Comparison of ENCODE assay signal across 8 mouse cellular contexts in the genomic region with DNA sequence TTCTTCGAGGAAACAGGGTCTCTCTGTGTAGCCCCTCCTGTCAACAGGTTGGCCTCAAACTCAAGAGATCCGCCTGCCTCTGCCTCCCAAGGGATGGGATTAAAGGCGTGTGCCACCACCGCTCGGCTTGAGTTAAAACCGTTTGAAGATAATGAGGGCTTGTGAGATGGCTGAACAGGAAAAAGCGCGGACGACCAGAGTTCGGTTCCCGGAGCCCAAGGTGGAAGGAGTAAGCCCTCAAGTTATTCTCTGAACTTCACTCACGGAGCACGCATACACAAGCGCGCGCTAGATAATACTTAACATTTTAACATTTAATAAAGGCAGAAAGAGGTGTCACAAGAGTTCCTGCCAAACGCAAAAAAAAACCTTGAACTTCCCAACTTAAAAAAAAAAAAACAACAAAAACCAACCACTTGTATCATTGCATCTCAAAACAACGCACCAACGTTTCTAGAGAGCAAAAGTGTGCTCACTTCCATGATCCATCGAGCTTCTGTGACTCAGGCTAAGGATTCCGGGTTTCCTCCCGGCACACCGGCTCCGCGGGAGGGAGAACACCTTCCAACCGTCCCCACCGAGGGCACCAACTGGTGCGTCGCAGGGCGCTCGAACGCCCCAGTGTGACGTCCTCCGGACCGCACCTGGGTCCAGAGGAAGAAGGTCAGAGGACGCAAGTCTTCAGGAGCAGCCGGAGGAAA. TPM values are rescaled to one million over a fixed set of nuclear protein-coding genes. Genes with fewer than 3 reads are reported as not detected.
DNase-seq lines count a peak whose midpoint lies in the region.

A gene (plus strand): TSS at position 653 of the 701 bp plus-strand sequence.

- H3K36me3 ChIP-seq in midbrain, embryonic 10.5 days, result peaks cover 22% of the 10 kb centered on the region

- H3K27me3 ChIP-seq in midbrain, embryonic 10.5 days (ENCODE audit: low read depth, poor library complexity, severe bottlenecking), result no peaks in the 10 kb centered on the region

- no peaks in the 10 kb centered on the region for H3K9me3 ChIP-seq in midbrain, embryonic 10.5 days (replicated peaks)

- peak within 1 kb of the TSS; percentile 88 for H3K27ac ChIP-seq in midbrain, embryonic 10.5 days (replicated peaks)

- H3K4me3 ChIP-seq in midbrain, embryonic 10.5 days, result peak within 1 kb of the TSS; percentile 95

- peak; percentile 4 to 10 for DNase-seq in kidney, adult 8-10 months
- DNase-seq in kidney, adult 18-20 months, result no peak
- DNase-seq in T-cell, adult 2 months (ENCODE audit: low spot score), result peak; percentile 14
- peak; percentile 6 for DNase-seq in embryo, embryonic 9.5 days (ENCODE audit: extremely low spot score)
- peak in 1 of 2 experiments; percentile 6 for DNase-seq in heart, postnatal 36 days
- DNase-seq in left cerebral cortex, postnatal 25 days (ENCODE audit: low spot score in 2 of 2), result no peak
- peak; percentile 12 for DNase-seq in midbrain, embryonic 10.5 days (ENCODE audit: low spot score)
- peak; percentile 38 for DNase-seq in thymus, postnatal 14 days

- intact Hi-C loops in heart, postnatal 36 days (cut with DNase I), result loop anchor here (2.0 to 5.0 kb wide), 3 partner anchors 44 to 604 kb away; no protein-coding TSS in a partner anchor
- intact Hi-C loops in left cerebral cortex, postnatal 25 days (cut with DNase I), result loop anchor here (2.0 to 5.0 kb wide), 3 partner anchors 42 to 599 kb away; a partner anchor contains a TSS

- peaks cover 21% of the 10 kb centered on the region for H3K4me1 ChIP-seq in midbrain, embryonic 10.5 days

- 12% methylated on average over 37 of the region's 37 CpGs for WGBS in midbrain, embryonic 10.5 days

RNA-seq across cellular contexts. Expression of the gene that starts here (rescaled TPM):
- 10 to 100 TPM; 10.9 to 11.8 TPM for total RNA-seq in heart, postnatal 36 days (2021)
- total RNA-seq in left cerebral cortex, postnatal 25 days (2021), result 10 to 100 TPM; 21.4 to 25.9 TPM
- 50.8 and 53.6 TPM in 2 replicates for polyA plus RNA-seq in midbrain, embryonic 10.5 days (2016; fragmentation: Nextera tagmentation; extraction: Ambion mirVana)

Comparison
In these comparisons a context has a peak if more than half of its experiments do, and no peak if none do; other contexts are left out.
1. DNase-seq: peak in kidney, adult 8-10 months (2 of 2), T-cell, adult 2 months (single experiment), embryo, embryonic 9.5 days (single experiment), midbrain, embryonic 10.5 days (single experiment) and thymus, postnatal 14 days (single experiment); none in kidney, adult 18-20 months (single experiment) and left cerebral cortex, postnatal 25 days (0 of 2).